Mouse (Mus musculus) adrenal gland (tissue): Measurements from ENCODE around the gene Ccdc69.

Experiments used
- intact Hi-C: fragments of 180-260 bp; cut with DNase I; formaldehyde crosslinking; loops from one replicate; pipeline ENCODE4 v1.15.1; 2025

Gene Ccdc69

DNA sequence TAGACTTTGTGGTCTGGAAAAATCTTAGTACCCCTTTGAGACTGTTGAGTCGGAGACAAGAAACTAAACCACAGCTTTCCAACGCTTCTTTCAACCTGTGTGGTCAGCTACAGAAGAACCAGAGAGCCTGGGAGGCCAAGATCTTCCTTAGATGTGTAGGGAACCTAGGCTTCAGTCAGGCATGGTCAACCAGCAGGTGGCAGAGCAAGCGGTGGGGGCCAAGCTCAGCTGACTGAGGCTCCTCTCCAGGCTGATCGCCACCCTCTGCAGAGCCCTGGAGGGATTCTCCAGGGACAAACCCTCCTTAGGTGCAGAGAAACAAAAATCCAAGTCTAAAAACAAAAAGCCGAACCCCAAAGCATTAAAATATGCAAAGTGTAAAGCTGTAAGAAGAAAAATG, 31.3 kb downstream of the Ccdc69 start:
- intact Hi-C loops, result loop anchor here (1.0 to 2.0 kb wide), 2 partner anchors 39 to 110 kb away; no protein-coding TSS in a partner anchor

DNA sequence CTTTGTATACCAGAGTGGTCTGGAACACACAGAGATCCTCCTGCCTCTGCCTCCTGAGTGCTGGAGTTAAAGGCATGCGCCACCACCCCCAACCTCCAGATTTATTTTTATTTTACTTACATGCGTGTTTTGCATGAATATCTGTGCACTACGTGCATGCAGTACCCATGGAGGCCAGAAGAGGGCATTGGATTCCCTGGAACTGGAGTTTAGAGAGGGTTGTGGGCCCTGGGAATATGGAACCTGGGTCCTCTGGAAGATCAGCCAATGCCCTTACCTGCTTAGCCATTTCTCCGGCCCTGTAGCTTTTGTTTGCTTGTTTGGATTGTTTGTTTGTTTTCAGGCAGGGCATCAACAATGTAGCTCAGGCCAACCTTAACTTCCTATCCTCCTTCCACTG, 36.6 kb downstream of the Ccdc69 start:
- intact Hi-C loops, result no loop called here

DNA sequence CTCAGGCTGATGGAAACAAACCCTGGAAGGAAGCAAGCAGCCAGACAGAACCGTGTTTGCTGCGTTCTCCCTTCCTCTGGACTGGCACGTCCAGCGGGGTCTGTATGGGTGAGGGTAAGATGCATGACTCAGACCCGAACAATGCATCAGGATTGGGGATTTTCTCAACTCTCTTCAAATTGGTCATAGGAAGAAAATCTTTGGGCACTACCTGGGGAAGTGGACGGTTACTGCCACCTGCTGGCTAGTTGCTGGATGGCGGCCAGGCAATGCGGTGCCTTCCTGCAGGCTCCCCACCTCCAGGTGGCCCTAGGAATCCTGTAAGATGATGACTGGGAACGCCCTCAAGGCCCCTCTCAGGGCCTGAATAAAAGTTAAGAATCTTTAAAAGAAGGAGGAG, 38.3 kb downstream of the Ccdc69 start:
- intact Hi-C loops, result loop anchor here (1.0 to 5.0 kb wide), 2 partner anchors 41 to 112 kb away; no protein-coding TSS in a partner anchor

DNA sequence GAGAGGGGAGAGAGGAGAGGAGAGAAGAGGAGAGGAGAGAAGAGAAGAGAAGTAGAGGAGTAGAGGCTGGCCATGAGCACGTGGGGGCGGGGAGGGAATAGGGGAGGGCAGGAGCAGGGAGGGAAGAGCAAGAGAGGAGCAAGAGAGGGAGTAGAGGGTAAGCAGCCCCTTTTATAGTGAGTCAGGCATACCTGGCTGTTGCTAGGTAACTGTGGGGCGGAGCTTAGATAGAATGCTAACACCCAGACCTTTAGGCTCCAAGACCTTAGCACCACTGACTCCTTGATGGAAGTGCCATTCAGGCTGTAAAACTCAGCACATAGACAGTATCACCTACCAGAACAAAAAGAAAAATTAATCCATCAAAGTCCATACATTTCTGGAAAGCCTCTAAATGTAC, 41.3 kb downstream of the Ccdc69 start:
- intact Hi-C loops, result loop anchor here (5.0 kb wide), 1 partner anchor 109 kb away; no protein-coding TSS in a partner anchor

DNA sequence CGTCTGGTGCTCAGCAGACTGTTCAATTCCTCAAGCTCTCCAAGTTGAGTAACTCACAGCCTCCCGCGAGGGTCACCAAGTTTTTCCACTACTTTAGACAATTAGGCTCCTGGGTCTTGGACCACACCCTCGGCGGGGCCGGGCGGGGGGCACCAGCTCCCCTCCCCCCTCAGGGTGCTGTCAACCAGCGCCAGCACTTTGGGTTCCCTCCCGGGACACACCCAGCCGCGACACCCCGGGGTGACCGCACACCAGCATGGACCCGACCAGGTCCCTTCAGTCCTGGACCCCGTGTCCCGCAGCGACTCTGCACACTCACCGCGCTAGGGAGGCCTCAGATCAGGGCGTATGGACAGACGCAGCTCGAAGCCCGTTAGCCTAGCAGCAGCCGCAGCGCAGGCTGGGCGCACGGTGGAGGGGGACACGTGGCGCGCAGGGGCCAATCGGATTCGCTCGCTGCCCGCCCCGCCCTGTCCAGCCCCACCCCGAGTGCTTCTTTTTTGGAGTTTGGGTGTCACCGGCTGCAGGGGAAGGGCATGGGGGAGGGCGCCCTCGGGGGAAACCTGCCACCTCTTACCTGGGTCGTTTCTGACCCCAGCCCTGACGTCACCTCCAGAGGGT, 44.8 kb downstream of the Ccdc69 start, which contains the start of gene Anxa6:
TSS of gene Anxa6 (minus strand) at position 406 of the 621 bp plus-strand sequence.
- intact Hi-C loops, result no loop called here

DNA sequence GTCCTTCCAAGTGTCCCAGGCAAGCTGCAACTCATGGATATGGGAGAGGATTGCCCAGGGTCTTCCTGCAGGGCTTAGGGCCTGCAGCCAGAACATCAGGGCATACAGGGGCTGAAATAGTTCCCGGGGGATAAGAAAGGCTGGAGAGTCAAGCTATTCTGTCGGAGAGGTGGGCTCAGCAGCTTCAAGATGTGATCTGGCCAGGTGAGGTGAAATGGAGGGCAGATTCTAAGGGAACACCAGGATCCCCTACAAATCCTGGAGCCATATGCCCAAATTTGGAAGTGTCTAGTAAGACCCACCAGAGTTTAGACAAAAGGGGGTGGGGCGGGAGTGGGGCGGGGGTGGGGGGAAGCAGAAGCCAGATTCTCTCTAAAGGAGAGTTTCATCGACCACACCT, 45.6 kb downstream of the Ccdc69 start:
- intact Hi-C loops, result no loop called here

DNA sequence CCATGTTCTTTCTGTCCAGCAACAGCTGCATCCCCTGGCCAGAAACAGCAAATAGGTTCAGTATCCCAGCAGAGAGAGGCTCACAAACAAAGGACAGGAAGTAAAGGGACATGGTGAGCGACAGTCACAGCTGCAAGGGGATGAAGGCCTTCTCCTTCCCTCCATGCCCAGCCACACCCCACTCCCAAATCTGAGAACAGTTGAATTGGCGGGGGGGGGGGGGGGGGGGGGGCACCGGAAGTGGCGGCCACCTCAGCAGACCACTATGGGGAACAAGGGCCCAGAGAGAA, 46.0 kb downstream of the Ccdc69 start:
- intact Hi-C loops, result no loop called here

DNA sequence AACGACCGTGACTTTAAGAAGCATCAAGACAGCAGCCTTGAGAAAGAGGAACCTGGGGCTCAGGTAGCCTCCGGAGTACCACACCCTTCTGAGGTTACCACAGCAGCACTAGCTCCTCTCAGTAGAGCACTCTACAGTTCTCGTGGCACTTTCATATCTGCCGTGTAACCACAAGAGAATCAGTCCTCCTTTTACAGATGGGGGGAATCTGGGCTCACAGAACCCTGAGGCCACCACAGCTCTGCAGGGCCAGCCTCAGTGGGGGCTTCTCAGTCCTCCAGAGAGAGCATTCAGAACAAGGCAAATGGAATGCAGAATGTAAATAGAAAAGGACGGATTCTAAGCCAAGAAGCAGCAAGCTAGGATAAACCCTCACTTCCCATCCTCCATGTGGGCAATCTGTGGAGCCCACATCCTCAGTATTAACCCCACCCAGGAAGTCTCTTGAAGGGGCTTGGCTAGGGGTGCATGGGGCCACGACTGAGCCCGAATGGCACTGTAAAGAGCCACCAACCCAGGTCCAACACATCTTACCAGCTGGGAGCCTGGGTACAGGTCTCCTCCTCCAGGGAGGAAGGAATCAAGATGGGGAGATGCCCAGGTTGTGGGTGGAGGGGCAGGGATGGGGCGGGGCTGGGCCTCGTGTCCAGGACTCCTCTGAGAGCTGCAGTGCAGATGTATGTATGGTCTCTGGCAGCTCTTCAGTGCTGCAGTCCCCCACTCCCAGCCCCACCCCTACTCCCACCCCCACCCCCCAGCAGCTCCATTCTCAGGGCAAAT, 46.5 kb downstream of the Ccdc69 start:
- intact Hi-C loops, result no loop called here

DNA sequence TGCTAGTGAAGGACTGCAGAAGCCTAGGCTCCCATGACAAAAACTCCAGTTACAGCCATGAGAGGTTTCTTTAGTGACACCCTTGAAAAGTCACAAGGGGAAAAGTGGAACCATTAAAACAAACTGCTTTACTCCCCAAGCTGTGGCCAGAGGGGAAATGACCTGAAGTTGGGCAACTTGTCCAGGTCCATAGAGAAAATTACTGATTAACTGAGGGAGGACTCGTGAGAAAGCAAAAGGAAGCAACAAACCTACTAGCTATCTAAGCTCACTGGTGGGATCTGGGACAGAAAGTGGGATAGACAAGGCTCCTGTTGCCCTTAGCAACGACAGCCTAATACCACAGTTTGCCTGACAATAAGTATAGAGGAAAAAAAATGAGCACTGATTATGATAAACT, 49.4 kb downstream of the Ccdc69 start:
- intact Hi-C loops, result no loop called here

DNA sequence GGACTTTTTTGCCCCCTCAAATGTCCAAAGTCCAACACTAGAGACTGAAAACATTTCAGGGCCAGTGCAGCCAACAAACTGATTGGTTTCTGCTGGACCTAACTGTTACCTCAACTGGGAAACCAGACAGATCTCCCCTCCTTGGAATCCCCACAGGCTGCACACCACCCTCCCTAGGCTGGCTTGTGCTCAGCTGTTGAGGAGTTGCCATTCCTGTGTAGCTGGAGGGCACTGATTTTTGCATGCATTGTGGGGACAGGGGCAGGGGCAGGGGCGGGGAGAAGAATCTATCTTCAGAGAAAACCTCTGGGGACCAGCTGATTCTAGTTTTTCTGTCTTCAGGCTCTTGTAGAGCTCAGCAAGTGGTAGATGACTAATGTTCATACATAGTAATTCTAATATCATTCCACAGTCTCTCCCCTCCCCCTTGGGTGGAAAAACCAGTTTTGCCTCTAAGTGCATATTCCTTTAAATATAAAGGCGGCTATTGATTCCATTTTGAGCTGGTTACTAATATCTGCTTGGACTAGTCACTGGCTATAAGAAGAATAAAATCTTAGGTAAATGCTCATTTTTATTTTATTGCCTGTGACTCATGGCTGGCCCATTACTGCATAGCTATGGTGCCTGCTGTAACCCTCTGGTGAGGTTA, 50.6 kb downstream of the Ccdc69 start:
- intact Hi-C loops, result no loop called here

DNA sequence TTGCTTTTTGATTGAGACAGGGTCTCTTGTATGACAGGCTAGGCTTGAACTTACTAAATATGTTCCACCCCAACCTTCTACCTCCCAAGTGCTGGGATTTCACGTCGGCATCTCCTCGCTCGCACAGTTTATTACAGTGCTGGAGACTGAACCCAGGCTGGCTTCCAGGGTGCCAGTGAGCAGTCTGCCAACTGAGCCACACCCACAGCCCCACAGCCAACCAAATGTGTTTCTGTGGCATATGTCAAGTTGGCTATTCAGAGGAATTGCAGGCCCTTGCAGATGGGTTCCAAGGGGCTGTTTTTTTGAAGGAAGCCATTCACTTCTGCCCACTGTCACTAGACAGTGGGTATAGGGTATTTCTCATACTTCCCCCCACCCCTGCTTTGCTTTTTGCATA, 52.0 kb downstream of the Ccdc69 start:
- intact Hi-C loops, result no loop called here

DNA sequence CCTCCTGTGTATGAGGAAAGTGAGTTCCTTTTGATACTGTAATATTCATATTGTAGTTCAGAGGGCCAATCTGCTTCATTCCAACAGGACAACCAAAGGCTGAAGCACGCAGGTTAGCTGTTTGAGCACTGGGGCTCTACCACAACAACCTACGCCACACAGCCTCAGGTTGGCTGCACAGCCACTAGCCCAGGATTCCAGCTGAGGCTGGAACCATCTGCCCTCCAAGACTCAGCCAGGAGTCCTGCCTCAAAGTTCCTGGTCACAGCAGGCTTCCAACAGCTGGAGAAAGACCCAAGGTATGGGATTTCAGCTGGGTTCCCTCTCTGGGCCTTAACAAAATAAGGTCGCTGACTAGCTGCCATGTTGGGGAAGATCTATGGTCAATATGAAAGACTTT, 54.3 kb downstream of the Ccdc69 start:
- intact Hi-C loops, result no loop called here

DNA sequence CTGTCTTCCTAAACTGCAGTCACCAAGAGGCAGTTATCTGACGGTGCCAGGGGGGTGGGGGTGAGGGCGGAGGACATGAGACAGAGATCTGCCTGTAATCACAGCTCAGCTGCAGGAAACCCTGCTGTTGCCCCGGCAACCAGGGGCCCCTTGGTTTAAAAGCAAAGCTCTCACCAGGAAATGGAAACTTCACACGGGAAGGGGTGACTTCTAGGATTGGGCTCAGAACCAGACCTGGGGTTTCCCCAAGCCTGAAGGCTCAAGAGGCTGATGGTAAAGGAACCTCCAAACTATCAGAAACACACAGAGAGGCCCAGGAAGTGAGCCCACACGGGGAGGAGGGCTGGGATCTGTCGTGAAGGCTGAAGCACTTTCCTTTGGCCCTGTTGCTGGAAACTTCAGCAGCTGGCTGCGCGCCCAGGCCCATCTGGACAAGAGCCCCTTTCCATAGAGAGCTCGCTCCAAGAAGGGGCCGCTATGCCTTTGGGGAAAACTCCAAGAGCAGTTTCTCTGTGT, 54.8 kb downstream of the Ccdc69 start:
- intact Hi-C loops, result no loop called here

DNA sequence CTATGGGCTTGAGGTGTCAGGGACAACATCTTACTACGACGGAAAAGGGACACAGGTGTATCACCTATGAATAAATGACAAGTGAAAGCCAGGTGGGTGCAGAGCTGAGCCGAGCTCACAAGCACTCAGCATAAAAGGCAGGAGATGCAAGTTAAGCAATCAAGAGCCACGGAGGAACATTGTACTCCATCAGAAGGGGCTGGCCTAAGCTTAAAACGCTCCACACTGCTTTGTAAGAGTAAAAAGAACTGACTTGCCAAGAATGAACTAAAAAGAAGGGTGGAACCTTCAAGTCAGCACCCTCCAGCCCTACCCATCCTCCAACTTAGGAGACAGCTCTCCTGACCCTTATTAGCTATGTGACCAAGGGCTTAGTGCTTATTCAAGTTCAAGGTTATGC, 55.4 kb downstream of the Ccdc69 start:
- intact Hi-C loops, result no loop called here

DNA sequence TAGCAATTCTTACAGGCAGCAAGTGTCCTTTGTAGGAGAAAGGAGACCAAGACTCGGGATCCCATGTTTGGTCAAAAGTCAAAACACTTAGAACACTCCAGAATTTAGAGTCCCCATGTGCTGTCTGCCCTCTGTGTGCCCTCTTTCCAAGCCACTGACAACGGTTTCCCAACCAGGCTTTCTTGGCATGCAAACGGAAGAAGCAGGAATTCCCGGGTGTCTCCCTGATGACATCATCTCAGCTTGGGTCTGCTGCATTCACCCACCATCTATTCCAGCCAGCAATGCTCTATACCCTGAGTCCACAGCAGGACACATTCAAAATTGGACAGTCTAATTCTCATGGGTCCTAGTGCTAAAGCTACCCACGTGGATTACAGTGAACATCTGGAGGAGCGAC, 56.1 kb downstream of the Ccdc69 start:
- intact Hi-C loops, result no loop called here

DNA sequence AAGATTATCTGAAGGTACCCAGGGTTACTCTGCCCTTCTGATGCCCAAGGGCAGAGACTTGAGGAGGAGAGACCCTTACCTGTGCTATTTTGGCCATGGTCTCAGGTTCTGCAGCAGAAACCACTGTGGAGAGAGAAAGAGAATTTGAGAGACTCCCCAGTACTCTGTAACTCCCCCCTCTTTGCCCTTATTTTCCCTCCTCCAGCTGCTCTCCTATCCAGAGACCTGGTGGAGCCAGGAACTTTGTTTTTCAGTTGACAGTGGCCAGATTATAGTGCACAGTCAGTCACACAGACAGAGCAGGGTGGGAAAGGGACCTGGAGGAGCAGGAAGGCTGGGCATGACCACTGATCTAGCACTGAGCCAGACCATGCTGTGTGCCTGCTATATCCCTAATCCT, 56.5 kb downstream of the Ccdc69 start:
- intact Hi-C loops, result no loop called here

DNA sequence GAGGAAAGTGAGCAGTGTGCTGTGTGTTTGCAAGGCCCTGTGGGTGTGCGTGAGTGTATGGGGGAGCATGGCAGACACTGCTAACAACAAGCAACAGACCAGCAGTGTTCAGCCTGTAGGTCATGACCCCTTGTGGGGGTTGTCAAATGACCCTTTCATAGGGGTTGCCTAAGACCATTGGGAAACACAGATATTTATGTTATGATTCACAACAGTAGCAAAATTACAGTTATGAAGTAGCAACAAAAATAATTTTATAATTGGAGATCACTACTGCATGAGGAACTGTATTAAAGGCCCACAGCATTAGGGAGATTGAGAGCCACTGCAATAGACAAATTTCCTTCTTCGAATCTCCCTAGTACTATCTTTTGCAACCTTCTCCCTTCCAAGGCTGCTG, 58.2 kb downstream of the Ccdc69 start:
- intact Hi-C loops, result no loop called here

DNA sequence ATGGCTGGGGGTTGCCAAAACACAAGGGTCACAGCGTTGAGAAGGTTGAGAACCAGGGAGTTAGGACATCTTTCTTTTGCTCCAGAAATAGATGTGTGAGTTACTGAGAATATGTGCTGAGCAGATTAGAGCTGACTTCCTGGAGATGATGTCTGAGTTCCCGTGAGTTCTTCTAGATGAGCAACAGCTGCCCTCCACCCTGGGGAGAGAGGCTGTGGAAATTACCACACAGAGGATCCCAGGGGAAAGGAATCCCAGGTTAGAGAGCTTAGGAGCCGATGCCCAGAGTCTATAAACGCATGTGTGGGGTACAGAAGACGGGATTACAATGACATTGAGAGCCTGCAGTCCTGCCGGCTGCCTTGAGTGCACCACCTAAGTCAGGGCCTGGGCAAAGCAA, 59.9 kb downstream of the Ccdc69 start:
- intact Hi-C loops, result no loop called here

DNA sequence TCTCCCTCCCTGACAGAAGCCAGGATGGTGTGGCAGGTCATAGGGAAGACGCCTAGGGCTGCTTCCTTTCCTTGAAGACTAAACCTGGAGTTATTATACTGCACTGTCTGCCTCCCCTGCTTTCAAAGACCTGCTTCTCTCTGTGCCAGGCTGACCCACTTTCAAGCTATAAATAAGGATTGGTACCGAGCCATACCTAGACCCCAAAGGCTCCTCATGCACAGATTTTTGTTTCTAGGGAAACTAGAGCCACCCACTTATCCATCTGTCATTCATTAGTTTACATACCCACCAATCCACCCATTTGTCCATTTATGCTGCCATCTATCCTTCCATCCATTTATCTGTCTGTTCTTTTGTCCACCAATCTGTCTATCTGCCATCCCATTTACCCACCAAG, 60.7 kb downstream of the Ccdc69 start:
- intact Hi-C loops, result no loop called here

DNA sequence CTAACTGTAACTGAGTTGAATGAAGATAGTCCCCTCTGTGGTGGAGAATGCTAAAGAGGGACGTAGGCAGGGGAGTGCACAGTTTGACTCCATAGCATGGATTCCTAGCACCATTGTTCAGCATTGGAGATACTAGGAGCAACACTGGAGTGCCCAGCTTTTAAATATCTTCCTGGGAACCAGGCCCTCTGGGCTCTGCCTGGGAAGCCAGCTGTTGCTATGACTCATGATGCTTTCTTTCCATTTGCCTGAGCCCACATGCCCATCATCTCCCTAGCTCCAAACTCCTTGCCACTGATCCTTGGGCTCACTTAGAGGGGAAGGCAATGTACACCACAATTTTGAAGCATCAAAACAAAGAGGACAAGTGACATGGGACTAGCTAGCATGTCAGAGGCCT, 61.2 kb downstream of the Ccdc69 start:
- intact Hi-C loops, result no loop called here

DNA sequence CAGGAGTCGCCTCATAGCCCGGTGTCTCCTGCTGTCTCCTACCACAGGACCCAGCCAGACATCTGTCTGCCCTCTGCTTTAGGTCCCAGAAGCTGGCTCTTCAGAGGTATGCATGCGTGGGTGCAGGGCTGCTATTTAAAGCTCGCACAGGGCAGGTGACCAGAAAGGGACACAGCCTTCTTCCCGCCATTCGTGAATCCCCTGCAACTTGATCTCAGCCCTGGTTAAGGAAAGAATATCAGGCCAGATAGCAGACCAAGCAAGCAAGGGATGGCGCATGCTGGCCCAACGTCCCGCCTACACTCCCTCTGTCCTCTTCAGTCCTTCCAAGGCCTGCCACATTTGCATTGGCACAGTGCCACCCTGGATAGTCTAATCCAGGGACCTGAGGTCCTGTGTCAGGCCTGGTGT, 62.1 kb downstream of the Ccdc69 start:
- intact Hi-C loops, result no loop called here

DNA sequence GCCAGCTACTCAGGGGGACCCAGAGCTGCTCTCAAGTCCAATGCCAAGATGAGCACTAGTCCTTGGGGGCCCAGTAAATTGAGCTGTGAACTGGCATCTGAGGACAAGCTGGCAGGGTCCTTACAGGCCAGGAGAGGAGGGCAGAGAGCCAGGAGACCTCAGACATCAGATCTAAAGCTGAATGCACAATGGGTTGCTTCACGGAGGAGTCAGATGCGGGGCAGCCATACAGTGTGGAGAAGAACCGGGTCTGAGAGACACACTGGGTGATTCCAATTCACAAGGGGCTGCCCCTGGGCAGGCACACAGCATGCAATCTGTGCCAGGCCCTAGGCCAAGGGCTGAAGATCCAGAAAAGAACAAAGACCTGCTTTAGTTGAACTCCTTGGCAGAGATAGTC, 62.7 kb downstream of the Ccdc69 start:
- intact Hi-C loops, result no loop called here
